Mouse (Mus musculus): Measurements from ENCODE around the gene Plek2. TPM values are rescaled to one million over a fixed set of nuclear protein-coding genes. Genes with fewer than 3 reads are reported as not detected.

The Plek2 gene
- 0.45 and 2.1 TPM in 2 replicates for polyA plus RNA-seq (2021; fragmentation: Nextera tagmentation)
- long read RNA-seq, experiment 1 = 0 reads
- long read RNA-seq, experiment 2, partial matches to known transcripts = 0 of 4 reads
- long read RNA-seq, experiment 2, other reads (novel, unspliced or antisense) = 0 of 4 reads

GRCm38 (mm10) chr12:78906707-78907162 lies at the start of gene Plek2:
TSS of gene Plek2 (minus strand) at chr12:78906964.

GRCm38 (mm10) chr12:78861496-78862253 lies 45.1 kb downstream of the Plek2 start, which contains the start of the genes Atp6v1d and Eif2s1:
TSS of gene Atp6v1d (minus strand) at chr12:78861638.
TSS of gene Eif2s1 (plus strand) at chr12:78861819.

Other genes starting within 250 kb of the Plek2 start
- gene Fam71d, start 215.4 kb downstream of the Plek2 start, polyA plus RNA-seq (2021; fragmentation: Nextera tagmentation) = not detected in 2 replicates
- gene Mpp5, start 158.1 kb downstream of the Plek2 start, polyA plus RNA-seq (2021; fragmentation: Nextera tagmentation) = 11.8 and 14.6 TPM in 2 replicates
- gene Atp6v1d, start 45.3 kb downstream of the Plek2 start, polyA plus RNA-seq (2021; fragmentation: Nextera tagmentation) = 221 and 235 TPM in 2 replicates
- gene Eif2s1, start 45.1 kb downstream of the Plek2 start, polyA plus RNA-seq (2021; fragmentation: Nextera tagmentation) = 59.0 and 66.4 TPM in 2 replicates
- gene Tmem229b, start 100.7 kb upstream of the Plek2 start, polyA plus RNA-seq (2021; fragmentation: Nextera tagmentation) = 8.1 and 8.8 TPM in 2 replicates
- gene Plekhh1, start 122.2 kb upstream of the Plek2 start, polyA plus RNA-seq (2021; fragmentation: Nextera tagmentation) = 2.8 and 3.5 TPM in 2 replicates
- 8.8 and 10.2 TPM in 2 replicates for gene Pigh, start 182.7 kb upstream of the Plek2 start, polyA plus RNA-seq (2021; fragmentation: Nextera tagmentation)
- gene Arg2, start 223.8 kb upstream of the Plek2 start, polyA plus RNA-seq (2021; fragmentation: Nextera tagmentation) = 2.8 and 3.7 TPM in 2 replicates

Data from layer of hippocampus, adult 6 months (tissue).